ENCODE assay signal across 8 mouse cellular contexts in the genomic region with DNA sequence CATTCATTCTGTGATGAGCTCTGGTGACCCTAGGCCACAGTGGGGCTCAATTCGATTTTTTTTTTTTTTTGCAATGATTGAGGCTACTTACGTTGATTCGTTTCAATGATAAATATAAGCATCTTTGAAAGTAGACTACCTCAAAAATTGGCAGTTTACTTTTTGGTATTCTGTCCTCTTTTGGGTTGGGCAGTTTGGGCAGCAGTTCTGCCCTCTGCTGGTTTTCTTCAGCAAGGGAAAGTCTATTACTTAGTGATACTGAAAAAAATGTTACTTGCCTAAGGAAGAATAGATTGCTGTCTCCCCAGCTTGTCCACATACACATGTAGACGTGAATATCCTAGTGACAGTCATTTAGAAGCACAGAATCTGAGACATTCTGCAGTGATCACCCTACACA. TPM values are rescaled to one million over a fixed set of nuclear protein-coding genes. Genes with fewer than 3 reads are reported as not detected.
DNase-seq lines count a peak whose midpoint lies in the region; ATAC-seq and TF ChIP-seq lines count a peak whose summit lies in the region.

No protein-coding gene starts in this region.

- peak overlapping the region; percentile 76 for H3K27ac ChIP-seq in embryonic facial prominence, embryonic 15.5 days (replicated peaks)
- no peak overlapping the region for H3K27ac ChIP-seq in kidney, postnatal 0 days
- no peak overlapping the region for H3K27ac ChIP-seq in midbrain, embryonic 11.5 days (ENCODE audit: low read depth, low read length)

- peak; percentile 2 to 10 for DNase-seq in cerebellum, adult 18-20 months
- DNase-seq in cerebellum, adult 11-12 months = no peak
- peak; percentile 5 for DNase-seq in CD4-positive helper T cell, adult 2 months (ENCODE audit: low read depth, low spot score)
- DNase-seq in kidney, postnatal 0 days (ENCODE audit: low spot score) = peak; percentile 56
- DNase-seq in midbrain, embryonic 11.5 days (ENCODE audit: low spot score, missing footprints) = no peak
- DNase-seq in spleen, postnatal 4 days (ENCODE audit: low spot score in 2 of 2) = no peak
- no peak for DNase-seq in lung, postnatal 25 days (ENCODE audit: low spot score)

- H3K36me3 ChIP-seq in embryonic facial prominence, embryonic 15.5 days = no peaks in the 10 kb centered on the region
- no peaks in the 10 kb centered on the region for H3K36me3 ChIP-seq in kidney, postnatal 0 days (ENCODE audit: insufficient read depth, low read length)
- no peaks in the 10 kb centered on the region for H3K36me3 ChIP-seq in midbrain, embryonic 11.5 days (ENCODE audit: control insufficient read depth, insufficient read depth, low read length)

- H3K4me1 ChIP-seq in embryonic facial prominence, embryonic 15.5 days = peaks cover 16% of the 10 kb centered on the region; the same call in 1 of the 2 replicates
- 0 out of 2 replicates have a peak, but pooled peaks cover 3% of the 10 kb centered on the region for H3K4me1 ChIP-seq in kidney, postnatal 0 days (replicated peaks; ENCODE audit: insufficient read depth, low read length)
- peaks cover 9% of the 10 kb centered on the region for H3K4me1 ChIP-seq in midbrain, embryonic 11.5 days (ENCODE audit: control insufficient read depth, insufficient read depth, low read length)

- H3K9ac ChIP-seq in embryonic facial prominence, embryonic 15.5 days = peak overlapping the region; percentile 19
- no peak overlapping the region for H3K9ac ChIP-seq in kidney, postnatal 0 days (ENCODE audit: low read depth, low read length)
- H3K9ac ChIP-seq in midbrain, embryonic 11.5 days (ENCODE audit: low read length) = peak overlapping the region; percentile 63

- peak overlapping the region; percentile 77 for H3K4me2 ChIP-seq in embryonic facial prominence, embryonic 15.5 days (replicated peaks)
- peak overlapping the region; percentile 89 for H3K4me2 ChIP-seq in kidney, postnatal 0 days (ENCODE audit: low read length)
- peak overlapping the region; percentile 59 for H3K4me2 ChIP-seq in midbrain, embryonic 11.5 days

- no peak for ATAC-seq in embryonic facial prominence, embryonic 15.5 days (ENCODE audit: insufficient number of reproducible peaks, low FRiP score, low TSS enrichment, low read depth)
- no peak for ATAC-seq in kidney, postnatal 0 days (replicated peaks; ENCODE audit: low FRiP score, low read depth)
- ATAC-seq in midbrain, embryonic 11.5 days (ENCODE audit: low FRiP score) = no peak

- 3% methylated on average over 4 of the region's 4 CpGs for WGBS in embryonic facial prominence, embryonic 15.5 days
- WGBS in kidney, postnatal 0 days = 5% methylated on average over 4 of the region's 4 CpGs
- 6% methylated on average over 4 of the region's 4 CpGs for WGBS in midbrain, embryonic 11.5 days

- H3K4me3 ChIP-seq in embryonic facial prominence, embryonic 15.5 days (replicated peaks) = peak overlapping the region; percentile 61
- H3K4me3 ChIP-seq in kidney, postnatal 0 days (replicated peaks; ENCODE audit: low read depth, low read length) = peak overlapping the region; percentile 64
- peak overlapping the region; percentile 52 for H3K4me3 ChIP-seq in midbrain, embryonic 11.5 days (ENCODE audit: low read depth, low read length)

- no peaks in the 10 kb centered on the region for H3K9me3 ChIP-seq in embryonic facial prominence, embryonic 15.5 days (replicated peaks)
- H3K9me3 ChIP-seq in kidney, postnatal 0 days (replicated peaks; ENCODE audit: low read length) = no peaks in the 10 kb centered on the region
- no peaks in the 10 kb centered on the region for H3K9me3 ChIP-seq in midbrain, embryonic 11.5 days (ENCODE audit: control insufficient read depth, low read length)

- no peaks in the 10 kb centered on the region for H3K27me3 ChIP-seq in embryonic facial prominence, embryonic 15.5 days
- H3K27me3 ChIP-seq in kidney, postnatal 0 days (ENCODE audit: insufficient read depth, low read length) = no peaks in the 10 kb centered on the region
- H3K27me3 ChIP-seq in midbrain, embryonic 11.5 days (ENCODE audit: control insufficient read depth, insufficient read depth, low read length) = no peaks in the 10 kb centered on the region

- peak; percentile 64 for TF ChIP-seq CTCF in kidney, postnatal 0 days (IDR thresholded peaks at IDR 0.05; ENCODE audit: low read depth)

RNA-seq across cellular contexts. Expression of gene Col11a1, which starts 2.0 kb away (rescaled TPM):
- polyA plus RNA-seq in embryonic facial prominence, embryonic 15.5 days (2015; fragmentation: Nextera tagmentation; extraction: Ambion mirVana) = 79.1 and 96.0 TPM in 2 replicates
- polyA plus RNA-seq in kidney, postnatal 0 days (2015; fragmentation: Nextera tagmentation; extraction: Ambion mirVana) = 3.1 TPM in 2 replicates
- 13.5 and 16.0 TPM in 2 replicates for polyA plus RNA-seq in midbrain, embryonic 11.5 days (2014; fragmentation: Nextera tagmentation; extraction: Ambion mirVana)

Comparison
In these comparisons a context has a peak if more than half of its experiments do, and no peak if none do; other contexts are left out.
1. DNase-seq: peak in cerebellum, adult 18-20 months (2 of 2), CD4-positive helper T cell, adult 2 months (single experiment) and kidney, postnatal 0 days (single experiment); none in cerebellum, adult 11-12 months (single experiment), midbrain, embryonic 11.5 days (single experiment), spleen, postnatal 4 days (0 of 2) and lung, postnatal 25 days (single experiment).
2. Peak in every context shown above with its lines, with median percentiles within 50 percentile points of each other: H3K4me2 ChIP-seq and H3K4me3 ChIP-seq.